Mouse (Mus musculus): ENCODE results near the gene Ap1s1.

- TF ChIP-seq CTCF (IDR thresholded peaks at IDR 0.05; ENCODE audit: low read depth) (no peak), EP300 (IDR thresholded peaks at IDR 0.05; ENCODE audit: low read depth) (no peak)
These were observed 4.5 kb downstream of the Ap1s1 start for GRCm38 (mm10) chr5:137041442-137041841.
